In the genomic region with DNA sequence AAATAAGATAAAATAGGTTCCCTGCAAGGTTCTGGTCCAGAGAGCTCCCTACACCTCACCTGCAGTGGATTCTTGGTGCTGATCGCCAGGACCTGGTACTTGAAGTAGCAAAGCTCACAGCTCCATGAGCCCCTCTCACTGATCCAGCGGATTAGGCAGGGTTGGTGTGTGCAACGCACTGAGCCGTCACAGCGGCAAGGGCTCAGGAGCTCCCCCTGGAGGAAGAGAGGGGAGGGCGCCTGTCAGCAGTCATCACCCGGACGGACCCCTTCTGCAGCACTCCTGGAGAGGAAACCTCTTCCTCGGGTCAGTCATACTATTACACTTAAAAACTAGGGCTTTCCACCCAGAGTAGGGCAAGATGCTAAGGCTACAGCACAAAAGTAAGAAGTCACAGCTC, we compare ENCODE assay signal across 8 mouse cellular contexts. TPM values are rescaled to one million over a fixed set of nuclear protein-coding genes. Genes with fewer than 3 reads are reported as not detected.
DNase-seq lines count a peak whose midpoint lies in the region; TF ChIP-seq lines count a peak whose summit lies in the region.

No protein-coding gene starts in this region.

- in situ Hi-C loops in ES-E14 (cut with MboI; ENCODE audit: low sequenced_read_pairs in 2 of 2, unreplicated experiment in 2 of 2): no loop called here

- peak overlapping the region in 1 of 2 experiments; percentile 5; a peak in 1 of 4 replicates for H3K4me3 ChIP-seq in ES-E14 (ENCODE audit: insufficient read depth in 1 of 2, low read depth in 1 of 2, low read length in 2 of 2, poor library complexity in 1 of 2, severe bottlenecking in 1 of 2)
- H3K4me3 ChIP-seq in forebrain, embryonic 10.5 days: peak overlapping the region; percentile 97

- no peak for TF ChIP-seq POLR2A in brain, embryonic 14.5 days (IDR thresholded peaks at IDR 0.05; ENCODE audit: borderline replicate concordance, extremely low read depth, insufficient read depth, insufficient read length, poor library complexity, severe bottlenecking)

- TF ChIP-seq CTCF in brain, embryonic 14.5 days (IDR thresholded peaks at IDR 0.05; ENCODE audit: borderline replicate concordance, extremely low read depth, insufficient read depth, insufficient read length): peak; percentile 98

- H3K4me1 ChIP-seq in ES-E14 (ENCODE audit: control insufficient read depth in 2 of 2, insufficient read depth in 2 of 2, low read length in 2 of 2, poor library complexity in 1 of 2): peaks cover 2 to 21% of the 10 kb centered on the region in 2 experiments; a peak in 2 of 4 replicates
- H3K4me1 ChIP-seq in forebrain, embryonic 10.5 days: peaks cover 47% of the 10 kb centered on the region

- no peaks in the 10 kb centered on the region for H3K9me3 ChIP-seq in ES-E14 (ENCODE audit: control insufficient read depth, insufficient read depth, low read depth, low read length)
- no peaks in the 10 kb centered on the region for H3K9me3 ChIP-seq in forebrain, embryonic 10.5 days

- H3K27ac ChIP-seq in ES-E14 (ENCODE audit: insufficient read depth, low read depth, low read length, poor library complexity, severe bottlenecking): no peak overlapping the region
- peak overlapping the region; percentile 2; the same call in 1 of the 2 replicates for H3K27ac ChIP-seq in forebrain, embryonic 10.5 days

- H3K9ac ChIP-seq in ES-E14 (ENCODE audit: insufficient read depth, low read depth, low read length, poor library complexity, severe bottlenecking): no peak overlapping the region

- WGBS in forebrain, embryonic 10.5 days: 2% methylated on average over 9 of the region's 9 CpGs

- peak; percentile 83 for DNase-seq in ES-E14 (ENCODE audit: low read depth, low spot score)
- peak; percentile 83 for DNase-seq in brain, embryonic 14.5 days (ENCODE audit: low read depth)
- DNase-seq in forebrain, embryonic 10.5 days (ENCODE audit: extremely low spot score, low spot score): peak; percentile 83
- DNase-seq in heart, postnatal 4 days: peak; percentile 84
- DNase-seq in layer of hippocampus, postnatal 10 days (ENCODE audit: low spot score in 2 of 2): peak; percentile 84 to 89
- DNase-seq in lung, postnatal 4 days: peak; percentile 76 to 86
- DNase-seq in retina, postnatal 7 days (ENCODE audit: low read depth, low spot score): peak; percentile 87
- DNase-seq in urinary bladder, postnatal 25 days (ENCODE audit: low spot score): peak; percentile 79

- peaks cover 12% of the 10 kb centered on the region; the same call in 1 of the 2 replicates for H3K36me3 ChIP-seq in ES-E14 (ENCODE audit: control insufficient read depth, insufficient read depth, low read length, poor library complexity, severe bottlenecking)
- H3K36me3 ChIP-seq in forebrain, embryonic 10.5 days (replicated peaks): peaks cover 42% of the 10 kb centered on the region

- peaks cover 42% of the 10 kb centered on the region for H3K27me3 ChIP-seq in forebrain, embryonic 10.5 days (ENCODE audit: poor library complexity, severe bottlenecking)

TF ChIP-seq in ES-E14, 5 proteins besides CTCF, POLR2A, EP300 and RAD21:
- TF ChIP-seq ZC3H11A (IDR thresholded peaks at IDR 0.05; ENCODE audit: borderline replicate concordance, low read depth, low read length): no peak
- TF ChIP-seq HCFC1 (IDR thresholded peaks at IDR 0.05; ENCODE audit: borderline replicate concordance, insufficient read depth, low read length): 0 out of 2 replicates have a peak, but pooled peaks have one; percentile 32

RNA-seq across cellular contexts. Expression of gene March9, which starts 1.8 kb away (rescaled TPM):
- total RNA-seq in ES-E14 (2012; rRNA removed): 4.6 and 8.3 TPM in 2 replicates
- 35.9 and 51.7 TPM in 2 replicates for polyA plus RNA-seq in brain, embryonic 14.5 days (2012; rRNA removed)
- polyA plus RNA-seq in forebrain, embryonic 10.5 days (2016; fragmentation: Nextera tagmentation; extraction: Ambion mirVana): 1.1 and 1.2 TPM in 2 replicates
- 1 to 10 TPM; 1.7 to 1.8 TPM for total RNA-seq in heart, postnatal 4 days (2021)
- 10 to 100 TPM; 48.6 to 48.9 TPM for total RNA-seq in layer of hippocampus, postnatal 10 days (2021)

RNA-seq across cellular contexts. Expression of gene Cdk4, which starts 5.2 kb away (rescaled TPM):
- total RNA-seq in ES-E14 (2012; rRNA removed): 502 and 522 TPM in 2 replicates
- polyA plus RNA-seq in brain, embryonic 14.5 days (2012; rRNA removed): 871 and 1,231 TPM in 2 replicates
- polyA plus RNA-seq in forebrain, embryonic 10.5 days (2016; fragmentation: Nextera tagmentation; extraction: Ambion mirVana): 3,005 and 3,066 TPM in 2 replicates
- 100 to 1,000 TPM; 289 to 314 TPM for total RNA-seq in heart, postnatal 4 days (2021)
- 100 to 1,000 TPM; 157 to 178 TPM for total RNA-seq in layer of hippocampus, postnatal 10 days (2021)

RNA-seq across cellular contexts. Expression of gene Cyp27b1, which starts 10.1 kb away (rescaled TPM):
- 0.40 and 0.74 TPM in 2 replicates for total RNA-seq in ES-E14 (2012; rRNA removed)
- polyA plus RNA-seq in brain, embryonic 14.5 days (2012; rRNA removed): 0.63 and 0.97 TPM in 2 replicates
- polyA plus RNA-seq in forebrain, embryonic 10.5 days (2016; fragmentation: Nextera tagmentation; extraction: Ambion mirVana): 0.11 and 0.16 TPM in 2 replicates
- under 1 TPM in 1 of 2 experiments, not detected in 1; 0.45 TPM for total RNA-seq in heart, postnatal 4 days (2021)
- total RNA-seq in layer of hippocampus, postnatal 10 days (2021): under 1 TPM; 0.45 to 0.75 TPM

RNA-seq across cellular contexts. Expression of gene Tspan31, which starts 11.9 kb away (rescaled TPM):
- 121 and 154 TPM in 2 replicates for total RNA-seq in ES-E14 (2012; rRNA removed)
- polyA plus RNA-seq in brain, embryonic 14.5 days (2012; rRNA removed): 96.5 and 115 TPM in 2 replicates
- polyA plus RNA-seq in forebrain, embryonic 10.5 days (2016; fragmentation: Nextera tagmentation; extraction: Ambion mirVana): 188 and 190 TPM in 2 replicates
- 10 to 100 TPM; 49.2 to 49.7 TPM for total RNA-seq in heart, postnatal 4 days (2021)
- total RNA-seq in layer of hippocampus, postnatal 10 days (2021): 10 to 100 TPM; 59.9 to 63.4 TPM

RNA-seq across cellular contexts. Expression of gene Eef1akmt3, which starts 16.8 kb away (rescaled TPM):
- 0.11 and 0.49 TPM in 2 replicates for total RNA-seq in ES-E14 (2012; rRNA removed)
- polyA plus RNA-seq in brain, embryonic 14.5 days (2012; rRNA removed): 0.19 and 0.40 TPM in 2 replicates
- 0.18 and 0.21 TPM in 2 replicates for polyA plus RNA-seq in forebrain, embryonic 10.5 days (2016; fragmentation: Nextera tagmentation; extraction: Ambion mirVana)
- total RNA-seq in heart, postnatal 4 days (2021): under 1 TPM; 0.18 to 0.29 TPM
- total RNA-seq in layer of hippocampus, postnatal 10 days (2021): under 1 TPM; 0.27 to 0.34 TPM
